Mouse (Mus musculus): Measurements from ENCODE around the gene Dclk1. TPM values are rescaled to one million over a fixed set of nuclear protein-coding genes. Genes with fewer than 3 reads are reported as not detected.

Gene Dclk1
- polyA plus RNA-seq, 1 experiment from 2014 or later, result 277 TPM

- peaks cover 14% of the 10 kb centered on the region for H3K4me1 ChIP-seq (replicated peaks; ENCODE audit: control insufficient read depth, insufficient read depth, low read length)
- H3K9ac ChIP-seq (replicated peaks; ENCODE audit: low read depth, low read length), result no peak overlapping the region
- no peaks in the 10 kb centered on the region for H3K27me3 ChIP-seq (replicated peaks; ENCODE audit: control insufficient read depth, insufficient read depth, low read length)
- no peak for ATAC-seq
- H3K4me2 ChIP-seq (ENCODE audit: low read length), result no peak overlapping the region
- WGBS, result 93% methylated on average over 3 of the region's 3 CpGs
- H3K27ac ChIP-seq (ENCODE audit: low read length), result no peak overlapping the region
- H3K4me3 ChIP-seq (replicated peaks; ENCODE audit: low read length), result no peak overlapping the region
- no peaks in the 10 kb centered on the region for H3K9me3 ChIP-seq (ENCODE audit: control insufficient read depth, low read length)
- no peaks in the 10 kb centered on the region for H3K36me3 ChIP-seq (ENCODE audit: control insufficient read depth, insufficient read depth)
These were observed 209.7 kb downstream of the Dclk1 start for GRCm38 (mm10) chr3:55451877-55452276.

DNA sequence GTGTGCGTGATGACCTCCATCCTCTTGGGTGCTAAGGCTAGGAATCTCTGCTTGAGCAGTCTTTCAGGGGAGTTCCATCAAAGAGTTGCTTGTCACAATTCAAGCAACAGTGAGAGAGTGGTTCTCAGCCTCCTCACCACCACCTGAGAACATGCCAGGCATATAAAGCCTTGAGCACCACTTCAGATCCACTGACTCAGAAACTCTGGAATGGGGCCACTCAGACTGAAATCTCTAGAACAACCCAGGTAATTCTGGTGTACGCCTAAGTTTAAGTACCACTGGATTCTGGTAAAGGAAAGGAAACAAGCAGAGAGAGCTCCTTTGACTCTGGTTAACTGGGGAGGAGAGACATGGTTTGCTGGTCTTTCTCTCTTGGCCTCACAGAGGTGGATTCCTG lies 210.3 kb downstream of the Dclk1 start:
- Histone ChIP-seq H3K27me3 (replicated peaks; ENCODE audit: control insufficient read depth, insufficient read depth, low read length) (no peaks in the 10 kb centered on the region), H3K4me3 (replicated peaks; ENCODE audit: low read length) (no peak overlapping the region), H3K9me3 (ENCODE audit: control insufficient read depth, low read length) (no peaks in the 10 kb centered on the region), H3K36me3 (ENCODE audit: control insufficient read depth, insufficient read depth) (no peaks in the 10 kb centered on the region), H3K9ac (replicated peaks; ENCODE audit: low read depth, low read length) (no peak overlapping the region), H3K4me2 (ENCODE audit: low read length) (no peak overlapping the region), H3K27ac (ENCODE audit: low read length) (no peak overlapping the region), H3K4me1 (replicated peaks; ENCODE audit: control insufficient read depth, insufficient read depth, low read length) (peaks cover 8% of the 10 kb centered on the region)
- ATAC-seq, result no peak
- 96% methylated on average over 2 of the region's 2 CpGs for WGBS

DNA sequence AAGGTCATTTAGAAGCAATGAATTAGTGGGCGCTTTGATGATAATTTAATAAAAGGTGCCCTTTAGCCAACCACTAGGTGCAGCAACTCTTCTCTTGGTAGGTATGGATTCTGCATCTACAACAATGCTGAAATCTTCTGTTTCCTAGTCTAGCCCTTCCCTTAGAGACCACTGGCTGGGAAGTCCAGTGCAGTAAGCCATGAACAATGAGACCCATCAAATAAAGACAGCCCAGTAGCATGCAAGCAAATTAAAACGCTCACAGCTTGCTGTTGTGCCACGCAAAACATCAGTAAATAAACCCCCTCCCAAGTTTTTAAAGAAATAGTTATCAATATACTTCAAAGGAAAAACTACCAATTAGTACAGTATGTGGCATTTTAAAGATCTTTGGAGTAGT lies 218.9 kb downstream of the Dclk1 start:
- Histone ChIP-seq H3K4me3 (replicated peaks; ENCODE audit: low read length) (no peak overlapping the region), H3K36me3 (ENCODE audit: control insufficient read depth, insufficient read depth) (no peaks in the 10 kb centered on the region), H3K27me3 (replicated peaks; ENCODE audit: control insufficient read depth, insufficient read depth, low read length) (no peaks in the 10 kb centered on the region), H3K9me3 (ENCODE audit: control insufficient read depth, low read length) (peaks cover 5% of the 10 kb centered on the region; the same call in 1 of the 2 replicates), H3K9ac (replicated peaks; ENCODE audit: low read depth, low read length) (no peak overlapping the region), H3K4me1 (replicated peaks; ENCODE audit: control insufficient read depth, insufficient read depth, low read length) (peaks cover 22% of the 10 kb centered on the region), H3K27ac (ENCODE audit: low read length) (peak overlapping the region; percentile 1; the same call in 1 of the 2 replicates), H3K4me2 (ENCODE audit: low read length) (peak overlapping the region; percentile 55)
- ATAC-seq, result peak; percentile 32; the same call in 1 of the 2 replicates
- WGBS, result 24% methylated on average over 3 of the region's 3 CpGs

DNA sequence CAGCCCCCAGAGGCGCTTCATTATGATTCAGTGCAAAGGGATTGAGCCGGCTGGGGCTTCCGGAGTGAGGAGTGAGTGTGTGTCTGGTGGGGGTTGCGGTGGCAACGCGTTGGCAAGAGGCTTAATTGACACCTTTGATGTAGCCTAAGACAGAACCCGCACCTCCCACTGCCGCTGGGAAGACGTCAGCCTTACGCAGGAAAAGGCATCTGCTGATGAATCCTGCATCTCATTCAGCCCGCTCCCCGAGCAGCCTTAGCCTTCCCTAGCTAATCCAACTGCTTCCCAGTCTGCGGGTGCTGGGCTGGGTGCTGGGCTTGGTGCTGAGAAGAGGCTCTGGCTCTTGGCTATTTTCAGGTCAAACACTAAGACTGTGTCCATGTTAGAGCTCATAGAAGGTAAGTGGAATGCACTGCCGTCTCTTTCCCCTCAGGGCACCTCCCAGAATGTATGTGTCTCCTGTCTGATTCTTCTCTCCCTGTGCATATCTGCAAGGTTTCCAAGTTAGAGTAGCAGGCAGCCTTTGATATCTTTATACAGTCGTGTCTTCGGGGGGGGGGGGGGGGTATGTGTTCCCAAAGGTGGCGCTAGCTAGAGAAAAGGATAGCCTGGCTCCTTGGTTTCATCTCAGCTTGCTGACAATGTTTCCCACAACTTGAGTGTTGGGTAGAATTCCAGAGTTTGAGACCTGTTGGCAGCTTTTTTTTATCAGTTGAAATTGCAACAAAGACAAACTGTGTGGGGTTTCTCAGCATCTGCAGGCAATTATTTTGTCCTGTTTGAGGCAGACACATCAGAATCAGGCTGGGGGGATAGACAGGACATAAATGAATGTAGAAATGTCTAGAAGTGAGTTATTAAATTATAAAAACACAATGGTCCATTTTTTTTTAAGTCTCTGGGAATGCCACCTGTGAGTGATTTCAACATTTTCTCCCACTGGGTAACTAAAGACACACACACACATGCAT lies 219.8 kb downstream of the Dclk1 start:
- Histone ChIP-seq H3K27me3 (replicated peaks; ENCODE audit: control insufficient read depth, insufficient read depth, low read length) (no peaks in the 10 kb centered on the region), H3K9me3 (ENCODE audit: control insufficient read depth, low read length) (peaks cover 5% of the 10 kb centered on the region; the same call in 1 of the 2 replicates)
- under 1% methylated on average over 17 of the region's 17 CpGs for WGBS

DNA sequence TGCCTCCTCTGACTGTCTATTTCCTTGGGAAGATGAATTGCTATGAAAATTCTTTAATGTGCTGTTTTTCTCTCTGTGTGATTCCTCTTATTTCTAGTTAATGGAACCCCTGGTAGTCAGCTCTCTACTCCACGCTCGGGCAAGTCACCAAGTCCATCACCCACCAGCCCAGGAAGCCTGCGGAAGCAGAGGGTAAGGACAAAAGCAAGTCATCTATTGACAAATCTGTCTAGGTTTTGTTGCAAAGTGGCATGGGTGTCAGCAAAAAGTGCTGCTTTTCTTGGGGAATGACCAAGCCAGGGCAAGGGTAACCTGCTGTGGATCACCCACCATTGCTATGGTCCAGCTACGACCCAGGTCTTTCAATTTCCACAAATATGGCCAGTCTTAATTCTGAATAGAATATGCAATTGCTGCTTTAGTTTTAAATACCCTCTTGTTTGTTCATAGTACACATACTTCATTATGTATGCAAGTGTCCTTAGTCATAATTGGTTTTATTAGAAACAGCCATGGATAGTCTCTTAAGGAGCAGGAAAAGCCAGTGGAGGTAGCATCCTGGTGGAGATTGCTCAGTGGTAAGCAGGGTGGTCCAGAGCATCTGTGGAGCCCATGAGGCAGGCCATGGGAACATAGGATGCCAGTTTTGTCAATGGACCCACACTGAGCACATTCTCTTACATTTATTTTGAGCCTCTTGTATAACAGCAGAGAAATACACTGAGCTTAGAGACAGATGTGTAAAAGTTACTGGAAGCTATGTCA lies 220.9 kb downstream of the Dclk1 start:
- Histone ChIP-seq H3K27ac (ENCODE audit: low read length) (no peak overlapping the region), H3K4me1 (replicated peaks; ENCODE audit: control insufficient read depth, insufficient read depth, low read length) (peaks cover 22% of the 10 kb centered on the region), H3K4me2 (ENCODE audit: low read length) (no peak overlapping the region)

More for the DNA sequence above, 219.8 kb downstream of the Dclk1 start:
- peak overlapping the region; percentile 48 for H3K9ac ChIP-seq (replicated peaks; ENCODE audit: low read depth, low read length)
- ATAC-seq, result peak; percentile 98
- H3K4me3 ChIP-seq (replicated peaks; ENCODE audit: low read length), result peak overlapping the region; percentile 15
- no peaks in the 10 kb centered on the region for H3K36me3 ChIP-seq (ENCODE audit: control insufficient read depth, insufficient read depth)
- peak overlapping the region; percentile 51 for H3K27ac ChIP-seq (ENCODE audit: low read length)
- peak overlapping the region; percentile 55 for H3K4me2 ChIP-seq (ENCODE audit: low read length)
- peaks cover 22% of the 10 kb centered on the region for H3K4me1 ChIP-seq (replicated peaks; ENCODE audit: control insufficient read depth, insufficient read depth, low read length)

GRCm38 (mm10) chr3:55464226-55464625 lies 222.1 kb downstream of the Dclk1 start:
- Histone ChIP-seq H3K27me3 (replicated peaks; ENCODE audit: control insufficient read depth, insufficient read depth, low read length) (no peaks in the 10 kb centered on the region), H3K9me3 (ENCODE audit: control insufficient read depth, low read length) (peaks cover 5% of the 10 kb centered on the region; the same call in 1 of the 2 replicates), H3K9ac (replicated peaks; ENCODE audit: low read depth, low read length) (no peak overlapping the region), H3K4me2 (ENCODE audit: low read length) (no peak overlapping the region), H3K27ac (ENCODE audit: low read length) (no peak overlapping the region), H3K4me1 (replicated peaks; ENCODE audit: control insufficient read depth, insufficient read depth, low read length) (peaks cover 22% of the 10 kb centered on the region), H3K4me3 (replicated peaks; ENCODE audit: low read length) (no peak overlapping the region), H3K36me3 (ENCODE audit: control insufficient read depth, insufficient read depth) (no peaks in the 10 kb centered on the region)
- ATAC-seq, result no peak
- WGBS, result 32% methylated on average over 3 of the region's 3 CpGs

More for the DNA sequence above, 220.9 kb downstream of the Dclk1 start:
- Histone ChIP-seq H3K4me3 (replicated peaks; ENCODE audit: low read length) (no peak overlapping the region), H3K27me3 (replicated peaks; ENCODE audit: control insufficient read depth, insufficient read depth, low read length) (no peaks in the 10 kb centered on the region), H3K9ac (replicated peaks; ENCODE audit: low read depth, low read length) (no peak overlapping the region), H3K9me3 (ENCODE audit: control insufficient read depth, low read length) (peaks cover 5% of the 10 kb centered on the region; the same call in 1 of the 2 replicates), H3K36me3 (ENCODE audit: control insufficient read depth, insufficient read depth) (no peaks in the 10 kb centered on the region)
- no peak for ATAC-seq
- WGBS, result 87% methylated on average over 4 of the region's 4 CpGs

DNA sequence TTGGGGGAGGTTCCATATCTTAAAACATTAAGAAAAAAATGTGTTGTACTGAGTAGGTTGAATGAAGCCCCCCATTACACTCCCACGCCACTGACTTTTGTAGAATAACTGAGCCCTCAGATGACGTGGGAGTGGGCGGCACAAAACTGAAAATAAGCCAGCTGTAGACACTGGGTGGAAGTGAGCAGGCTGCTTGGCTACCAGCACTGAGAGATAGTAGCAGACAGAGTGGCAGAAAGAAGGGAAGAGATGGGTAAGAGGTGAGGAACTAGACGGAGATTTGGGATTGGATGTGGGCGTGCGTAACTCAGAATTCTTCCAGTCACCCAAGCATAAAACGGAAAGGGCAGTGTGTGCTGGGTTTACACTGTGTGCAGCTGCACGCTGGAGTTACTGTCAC lies 223.6 kb downstream of the Dclk1 start:
- ATAC-seq, result no peak
- H3K4me1 ChIP-seq (replicated peaks; ENCODE audit: control insufficient read depth, insufficient read depth, low read length), result peaks cover 21% of the 10 kb centered on the region
- no peak overlapping the region for H3K9ac ChIP-seq (replicated peaks; ENCODE audit: low read depth, low read length)
- H3K36me3 ChIP-seq (ENCODE audit: control insufficient read depth, insufficient read depth), result no peaks in the 10 kb centered on the region
- H3K27ac ChIP-seq (ENCODE audit: low read length), result no peak overlapping the region
- no peak overlapping the region for H3K4me3 ChIP-seq (replicated peaks; ENCODE audit: low read length)
- 80% methylated on average over 8 of the region's 8 CpGs for WGBS
- no peak overlapping the region for H3K4me2 ChIP-seq (ENCODE audit: low read length)
- no peaks in the 10 kb centered on the region for H3K9me3 ChIP-seq (ENCODE audit: control insufficient read depth, low read length)
- no peaks in the 10 kb centered on the region for H3K27me3 ChIP-seq (replicated peaks; ENCODE audit: control insufficient read depth, insufficient read depth, low read length)

- Histone ChIP-seq H3K36me3 (ENCODE audit: control insufficient read depth, insufficient read depth) (no peaks in the 10 kb centered on the region), H3K27me3 (replicated peaks; ENCODE audit: control insufficient read depth, insufficient read depth, low read length) (no peaks in the 10 kb centered on the region), H3K9ac (replicated peaks; ENCODE audit: low read depth, low read length) (no peak overlapping the region), H3K4me1 (replicated peaks; ENCODE audit: control insufficient read depth, insufficient read depth, low read length) (peaks cover 16% of the 10 kb centered on the region), H3K27ac (ENCODE audit: low read length) (no peak overlapping the region), H3K9me3 (ENCODE audit: control insufficient read depth, low read length) (no peaks in the 10 kb centered on the region), H3K4me3 (replicated peaks; ENCODE audit: low read length) (no peak overlapping the region), H3K4me2 (ENCODE audit: low read length) (no peak overlapping the region)
- 44% methylated on average over 9 of the region's 9 CpGs for WGBS
- ATAC-seq, result no peak
These were observed 224.2 kb downstream of the Dclk1 start for GRCm38 (mm10) chr3:55466348-55466747.

- H3K4me2 ChIP-seq (ENCODE audit: low read length), result no peak within 1 kb of the TSS
- H3K27ac ChIP-seq (ENCODE audit: low read length), result no peak within 1 kb of the TSS
- ATAC-seq, result no peak
- H3K9me3 ChIP-seq (ENCODE audit: control insufficient read depth, low read length), result no peaks in the 10 kb centered on the region
- 94% methylated on average over 2 of the region's 2 CpGs for WGBS
- H3K27me3 ChIP-seq (replicated peaks; ENCODE audit: control insufficient read depth, insufficient read depth, low read length), result no peaks in the 10 kb centered on the region
- H3K9ac ChIP-seq (replicated peaks; ENCODE audit: low read depth, low read length), result no peak within 1 kb of the TSS
- H3K4me1 ChIP-seq (replicated peaks; ENCODE audit: control insufficient read depth, insufficient read depth, low read length), result peaks cover 3% of the 10 kb centered on the region
- no peaks in the 10 kb centered on the region for H3K36me3 ChIP-seq (ENCODE audit: control insufficient read depth, insufficient read depth)
- H3K4me3 ChIP-seq (replicated peaks; ENCODE audit: low read length), result no peak within 1 kb of the TSS
These were observed 229.9 kb downstream of the Dclk1 start, which contains the start of gene Gm21954 for GRCm38 (mm10) chr3:55472110-55472509. TSS of gene Gm21954 (minus strand) at chr3:55472210.

All from forebrain, embryonic 16.5 days (tissue).